Mouse (Mus musculus) MEL (cell line): ENCODE measurements around the gene Usp49. TPM values are rescaled to one million over a fixed set of nuclear protein-coding genes. Genes with fewer than 3 reads are reported as not detected.

Experiments
- DNase-seq: peaks from one replicate; pipeline ENCODE4 v3.0.0; 2011; ENCODE audit warnings: low read depth, low spot score
- H3K27ac ChIP-seq: 2 replicates; pipeline ENCODE4 v1.5.1; 2012; ENCODE audit warnings: low read depth, mild to moderate bottlenecking, control low read depth, low read length, moderate library complexity; ENCODE audit not compliant: control insufficient read depth
- H3K27me3 ChIP-seq, 2 experiments: fragments of 150-350 bp in 1 of 2; sonication (generic) in 1 of 2; 2 replicates each; pipeline ENCODE4 v1.6.1; 2012; ENCODE audit warnings: low read length in 2 of 2, mild to moderate bottlenecking in 2 of 2, improper control_type of control experiment in 1 of 2, moderate library complexity in 1 of 2; ENCODE audit not compliant: insufficient read depth in 2 of 2, control insufficient read depth in 1 of 2
- H3K36me3 ChIP-seq, 2 experiments: 2 replicates each; pipeline ENCODE4 v1.6.1; 2012 to 2014; ENCODE audit warnings: low read length in 2 of 2, improper control_type of control experiment in 1 of 2, inconsistent platforms in 1 of 2, mild to moderate bottlenecking in 1 of 2; ENCODE audit not compliant: insufficient read depth in 2 of 2, control insufficient read depth in 1 of 2
- H3K4me1 ChIP-seq, 2 experiments: fragments of 150-350 bp in 1 of 2; sonication (generic) in 1 of 2; 2 replicates each; pipeline ENCODE4 v1.6.1; 2012; ENCODE audit warnings: low read length in 2 of 2, improper control_type of control experiment in 1 of 2, mild to moderate bottlenecking in 1 of 2; ENCODE audit not compliant: insufficient read depth in 2 of 2, control insufficient read depth in 1 of 2
- H3K4me3 ChIP-seq, 2 experiments: fragments of 150-350 bp in 1 of 2; sonication (generic) in 1 of 2; 2 replicates each; pipeline ENCODE4 v1.5.1; 2012; ENCODE audit warnings: low read depth in 2 of 2, low read length in 2 of 2, mild to moderate bottlenecking in 2 of 2, moderate library complexity in 2 of 2, control low read depth in 1 of 2, improper control_type of control experiment in 1 of 2; ENCODE audit not compliant: control insufficient read depth in 1 of 2, insufficient read depth in 1 of 2
- H3K79me2 ChIP-seq: 2 replicates; pipeline ENCODE4 v1.6.1; 2012; ENCODE audit warnings: mild to moderate bottlenecking, low read length, moderate library complexity; ENCODE audit not compliant: control insufficient read depth, poor library complexity, insufficient read depth
- H3K9ac ChIP-seq: 2 replicates; pipeline ENCODE4 v1.6.1; 2012; ENCODE audit warnings: low read depth, mild to moderate bottlenecking, control low read depth, low read length, moderate library complexity; ENCODE audit not compliant: control insufficient read depth, poor library complexity, severe bottlenecking
- H3K9me3 ChIP-seq: fragments of 150-350 bp; sonication (generic); replicated peaks from 2 replicates; pipeline ENCODE4 v1.6.1; 2012; ENCODE audit warnings: mild to moderate bottlenecking, low read length, improper control_type of control experiment, moderate library complexity; ENCODE audit not compliant: insufficient read depth
- BHLHE40 ChIP-seq: IDR thresholded peaks from 2 replicates; pipeline ENCODE4 v1.6.1; 2012; ENCODE audit warnings: low read depth, mild to moderate bottlenecking, inconsistent platforms, low read length, improper control_type of control experiment, borderline replicate concordance
- CHD1 ChIP-seq: IDR thresholded peaks from 2 replicates; pipeline ENCODE4 v1.6.1; 2012; ENCODE audit warnings: low read depth, mild to moderate bottlenecking, inconsistent platforms, low read length, improper control_type of control experiment
- CHD2 ChIP-seq: IDR thresholded peaks from 2 replicates; pipeline ENCODE4 v1.6.1; 2011; ENCODE audit warnings: low read length, improper control_type of control experiment
- CTCF ChIP-seq, 3 experiments: IDR thresholded peaks in 2 of 3; conservative IDR thresholded peaks in 1 of 3; 2 replicates each; pipeline ENCODE4 v1.5.1; 2011 to 2012; ENCODE audit warnings: low read length in 3 of 3, low read depth in 2 of 3, mild to moderate bottlenecking in 2 of 3, improper control_type of control experiment in 1 of 3, inconsistent platforms in 1 of 3, mixed read lengths in 1 of 3, moderate library complexity in 1 of 3; ENCODE audit not compliant: control insufficient read depth in 1 of 3, insufficient read depth in 1 of 3, poor library complexity in 1 of 3, severe bottlenecking in 1 of 3
- E2F4 ChIP-seq: IDR thresholded peaks from 2 replicates; pipeline ENCODE4 v1.6.1; 2011; ENCODE audit warnings: low read depth, low read length, improper control_type of control experiment, borderline replicate concordance
- ELF1 ChIP-seq: IDR thresholded peaks from 2 replicates; pipeline ENCODE4 v1.6.1; 2014; ENCODE audit warnings: low read depth, mild to moderate bottlenecking, inconsistent platforms, low read length, improper control_type of control experiment, moderate library complexity
- EP300 ChIP-seq, 2 experiments: IDR thresholded peaks; 2 replicates each; pipeline ENCODE4 v1.6.1; 2011; ENCODE audit warnings: improper control_type of control experiment in 2 of 2, low read length in 2 of 2, low read depth in 1 of 2, mild to moderate bottlenecking in 1 of 2
- ETS1 ChIP-seq: IDR thresholded peaks from 2 replicates; pipeline ENCODE4 v1.6.1; 2012; ENCODE audit warnings: low read depth, mild to moderate bottlenecking, inconsistent platforms, low read length, improper control_type of control experiment, moderate library complexity
- GABPA ChIP-seq: IDR thresholded peaks from 2 replicates; pipeline ENCODE4 v1.6.1; 2012; ENCODE audit warnings: low read depth, mild to moderate bottlenecking, inconsistent platforms, low read length, improper control_type of control experiment, moderate library complexity
- GATA1 ChIP-seq: IDR thresholded peaks from 2 replicates; pipeline ENCODE4 v1.6.1; 2011; ENCODE audit warnings: low read depth, low read length, improper control_type of control experiment
- JUND ChIP-seq: IDR thresholded peaks from 2 replicates; pipeline ENCODE4 v1.6.1; 2011; ENCODE audit warnings: low read depth, mild to moderate bottlenecking, improper control_type of control experiment, low read length
- KAT2A ChIP-seq: conservative IDR thresholded peaks from 2 replicates; pipeline ENCODE4 v1.6.1; 2012; ENCODE audit warnings: low read depth, low read length, improper control_type of control experiment, inconsistent platforms
- MAX ChIP-seq: IDR thresholded peaks from 2 replicates; pipeline ENCODE4 v1.6.1; 2011; ENCODE audit warnings: low read length, improper control_type of control experiment
- MAZ ChIP-seq: IDR thresholded peaks from 2 replicates; pipeline ENCODE4 v1.6.1; 2012; ENCODE audit warnings: low read depth, mild to moderate bottlenecking, inconsistent platforms, low read length, improper control_type of control experiment
- MEF2A ChIP-seq: IDR thresholded peaks from 2 replicates; pipeline ENCODE4 v1.6.1; 2014; ENCODE audit warnings: low read depth, mild to moderate bottlenecking, inconsistent platforms, low read length, improper control_type of control experiment; ENCODE audit not compliant: poor library complexity, insufficient replicate concordance, severe bottlenecking; ENCODE audit errors: extremely low read depth
- MXI1 ChIP-seq: IDR thresholded peaks from 2 replicates; pipeline ENCODE4 v1.6.1; 2011; ENCODE audit warnings: mild to moderate bottlenecking, low read depth, low read length, improper control_type of control experiment
- MYB ChIP-seq: IDR thresholded peaks from 2 replicates; pipeline ENCODE4 v1.6.1; 2011; ENCODE audit warnings: mild to moderate bottlenecking, low read depth, low read length, improper control_type of control experiment
- MYC ChIP-seq: IDR thresholded peaks from 2 replicates; pipeline ENCODE4 v1.6.1; 2011; ENCODE audit warnings: low read depth, mild to moderate bottlenecking, low read length, improper control_type of control experiment, moderate library complexity
- NELFE ChIP-seq: IDR thresholded peaks from 2 replicates; pipeline ENCODE4 v1.6.1; 2011; ENCODE audit warnings: low read depth, low read length, improper control_type of control experiment
- NRF1 ChIP-seq: IDR thresholded peaks from 2 replicates; pipeline ENCODE4 v1.6.1; 2014; ENCODE audit warnings: low read depth, mild to moderate bottlenecking, inconsistent platforms, low read length, improper control_type of control experiment, moderate library complexity; ENCODE audit not compliant: poor library complexity, insufficient read depth, severe bottlenecking
- POLR2A ChIP-seq, 2 experiments: IDR thresholded peaks; 2 replicates each; pipeline ENCODE4 v1.6.1; 2011 to 2012; ENCODE audit warnings: low read length in 2 of 2, mild to moderate bottlenecking in 2 of 2, control low read depth in 1 of 2, improper control_type of control experiment in 1 of 2, low read depth in 1 of 2, moderate library complexity in 1 of 2; ENCODE audit not compliant: control insufficient read depth in 1 of 2, insufficient read depth in 1 of 2, poor library complexity in 1 of 2
- POLR2AphosphoS2 ChIP-seq: IDR thresholded peaks from 2 replicates; pipeline ENCODE4 v1.6.1; 2011; ENCODE audit warnings: low read length, improper control_type of control experiment
- POLR2AphosphoS5 ChIP-seq: IDR thresholded peaks from 2 replicates; pipeline ENCODE4 v1.6.1; 2012; ENCODE audit warnings: low read depth, borderline replicate concordance, mild to moderate bottlenecking, inconsistent platforms, low read length, moderate library complexity, mixed read lengths
- RAD21 ChIP-seq: IDR thresholded peaks from 2 replicates; pipeline ENCODE4 v1.6.1; 2011; ENCODE audit warnings: mild to moderate bottlenecking, low read depth, low read length, improper control_type of control experiment
- RCOR1 ChIP-seq: IDR thresholded peaks from 2 replicates; pipeline ENCODE4 v1.6.1; 2012; ENCODE audit warnings: low read depth, mild to moderate bottlenecking, inconsistent platforms, low read length, improper control_type of control experiment
- SIN3A ChIP-seq: IDR thresholded peaks from 2 replicates; pipeline ENCODE4 v1.6.1; 2012; ENCODE audit warnings: low read length, improper control_type of control experiment, inconsistent platforms
- SMC3 ChIP-seq: IDR thresholded peaks from 2 replicates; pipeline ENCODE4 v1.6.1; 2011; ENCODE audit warnings: low read depth, low read length, improper control_type of control experiment
- TAL1 ChIP-seq: IDR thresholded peaks from 2 replicates; pipeline ENCODE4 v1.6.1; 2012; ENCODE audit warnings: mild to moderate bottlenecking, inconsistent platforms, low read length, moderate library complexity, mixed read lengths
- TBP ChIP-seq: IDR thresholded peaks from 2 replicates; pipeline ENCODE4 v1.8.0; 2011; ENCODE audit warnings: low read depth, low read length, improper control_type of control experiment
- UBTF ChIP-seq: IDR thresholded peaks from 2 replicates; pipeline ENCODE4 v1.6.1; 2012; ENCODE audit warnings: low read depth, mild to moderate bottlenecking, inconsistent platforms, low read length, improper control_type of control experiment, moderate library complexity, borderline replicate concordance; ENCODE audit not compliant: insufficient read depth
- USF2 ChIP-seq, 2 experiments: IDR thresholded peaks; 2 replicates each; pipeline ENCODE4 v1.6.1; 2011 to 2012; ENCODE audit warnings: improper control_type of control experiment in 2 of 2, low read length in 2 of 2, borderline replicate concordance in 1 of 2, inconsistent platforms in 1 of 2, low read depth in 1 of 2, mild to moderate bottlenecking in 1 of 2; ENCODE audit not compliant: insufficient read depth in 1 of 2
- ZC3H11A ChIP-seq: IDR thresholded peaks from 2 replicates; pipeline ENCODE4 v1.6.1; 2012; ENCODE audit warnings: low read depth, mild to moderate bottlenecking, inconsistent platforms, low read length, improper control_type of control experiment
- ZKSCAN1 ChIP-seq: IDR thresholded peaks from 2 replicates; pipeline ENCODE4 v1.6.1; 2012; ENCODE audit warnings: low read depth, mild to moderate bottlenecking, inconsistent platforms, low read length, improper control_type of control experiment, moderate library complexity
- ZMIZ1 ChIP-seq: IDR thresholded peaks from 2 replicates; pipeline ENCODE4 v1.6.1; 2012; ENCODE audit warnings: low read depth, mild to moderate bottlenecking, inconsistent platforms, low read length, improper control_type of control experiment, moderate library complexity
- ZNF384 ChIP-seq: IDR thresholded peaks from 2 replicates; pipeline ENCODE4 v1.6.1; 2012; ENCODE audit warnings: low read depth, mild to moderate bottlenecking, inconsistent platforms, low read length, improper control_type of control experiment
- polyA plus RNA-seq, 2 experiments: library from polyadenylated mRNA; stranded (reverse) in 1 of 2; unstranded in 1 of 2; fragments of >175 nt in 1 of 2; fragments of >200 nt in 1 of 2; gene quantifications; 2 replicates each; pipeline versions ENCODE4 v1.2.1 to v1.2.4; 2012; ENCODE audit warnings: low replicate concordance in 2 of 2, low read depth in 1 of 2; ENCODE audit not compliant: insufficient read length in 2 of 2, insufficient read depth in 1 of 2, missing spikeins in 1 of 2
- total RNA-seq: library from RNA; depleted of rRNA; stranded (reverse); fragments of 300-350 nt; gene quantifications from 2 replicates; pipeline ENCODE4 v1.2.3, GENCODE M21; 2012

The Usp49 gene
- total and polyA plus RNA-seq, 3 experiments = 5.2 to 16.1 TPM; not detected in 1

- DNase-seq = peak; percentile 98
- peak within 1 kb of the TSS; percentile 84 for H3K9ac ChIP-seq
- peak within 1 kb of the TSS; percentile 77 to 84 for H3K4me3 ChIP-seq
- no peaks in the 10 kb centered on the region for H3K27me3 ChIP-seq
- no peaks in the 10 kb centered on the region for H3K9me3 ChIP-seq
- H3K36me3 ChIP-seq = peaks cover 6 to 36% of the 10 kb centered on the region in 2 experiments
- H3K79me2 ChIP-seq = peaks cover 81% of the 10 kb centered on the region
- peak within 1 kb of the TSS; percentile 85 for H3K27ac ChIP-seq
- peaks cover 2 to 33% of the 10 kb centered on the region in 2 experiments; a peak in 3 of 4 replicates for H3K4me1 ChIP-seq
- no peak for TF ChIP-seq USF2 (IDR thresholded peaks at IDR 0.05; ENCODE audit: borderline replicate concordance in 1 of 2, insufficient read depth in 1 of 2, low read depth in 1 of 2, low read length in 2 of 2)
- peak; percentile 65 for TF ChIP-seq ELF1
- peak; percentile 99 for TF ChIP-seq MXI1
- peak; percentile 77; the same call in 1 of the 2 replicates for TF ChIP-seq MAZ
- TF ChIP-seq POLR2A (IDR thresholded peaks at IDR 0.05; ENCODE audit: control insufficient read depth in 1 of 2, insufficient read depth in 1 of 2, low read depth in 1 of 2, low read length in 2 of 2, poor library complexity in 1 of 2) = peak; percentile 60 to 81
- no peak for TF ChIP-seq ZKSCAN1
- peak; percentile 24; the same call in 1 of the 2 replicates for TF ChIP-seq E2F4
- no peak for TF ChIP-seq RCOR1
- peak; percentile 2; the same call in 1 of the 2 replicates for TF ChIP-seq SMC3
- peak; percentile 66 for TF ChIP-seq NELFE
- no peak for TF ChIP-seq ZNF384
- no peak for TF ChIP-seq CHD1
- TF ChIP-seq EP300 (IDR thresholded peaks at IDR 0.05; ENCODE audit: low read depth in 1 of 2, low read length in 2 of 2) = 0 out of 4 replicates have a peak, but pooled peaks of 1 of the 2 experiments have one; percentile 19
- TF ChIP-seq TAL1 = no peak
- no peak for TF ChIP-seq MEF2A
- peak; percentile 96 for TF ChIP-seq MYC
- peak; percentile 83 for TF ChIP-seq POLR2AphosphoS2
- no peak for TF ChIP-seq GATA1
- no peak for TF ChIP-seq RAD21
- TF ChIP-seq MAX = peak; percentile 90
- TF ChIP-seq TBP = peak; percentile 72
- peak; percentile 8; the same call in 1 of the 2 replicates for TF ChIP-seq GABPA
- peak; percentile 80 to 82 (median 80) for TF ChIP-seq CTCF (IDR thresholded peaks at IDR 0.05 in 2 of 3, conservative IDR thresholded peaks at IDR 0.05 in 1 of 3; ENCODE audit: control insufficient read depth in 1 of 3, insufficient read depth in 1 of 3, low read depth in 2 of 3, low read length in 3 of 3, poor library complexity in 1 of 3, severe bottlenecking in 1 of 3)
- peak; percentile 94 for TF ChIP-seq SIN3A
- TF ChIP-seq ZC3H11A = no peak; the same call in 1 of the 2 replicates
- peak; percentile 74; the same call in 1 of the 2 replicates for TF ChIP-seq JUND
- TF ChIP-seq CHD2 = no peak
- no peak for TF ChIP-seq ZMIZ1
- no peak for TF ChIP-seq POLR2AphosphoS5
- peak; percentile 75; the same call in 1 of the 2 replicates for TF ChIP-seq KAT2A
- TF ChIP-seq MYB = peak; percentile 83
- TF ChIP-seq BHLHE40 = no peak
- peak; percentile 56; the same call in 1 of the 2 replicates for TF ChIP-seq ETS1
- peak; percentile 78 for TF ChIP-seq NRF1
- no peak for TF ChIP-seq UBTF
Measured at GRCm38 (mm10) chr17:47610849-47611660, 19.4 kb upstream of the Usp49 start, which contains the start of the genes Bysl, Med20 and Gm20517. TSS of gene Bysl (minus strand) at chr17:47611492. TSS of gene Med20 (plus strand) at chr17:47611582. TSS of gene Gm20517 (plus strand) at chr17:47611589.
